Mouse (Mus musculus): Measurements from ENCODE around the gene Gm14085.

- TF ChIP-seq POLR2A (IDR thresholded peaks at IDR 0.05; ENCODE audit: extremely low read depth, insufficient read depth, low read length) (no peak), CTCF (IDR thresholded peaks at IDR 0.05; ENCODE audit: low read depth, low read length) (peak; percentile 67)
Measured at GRCm38 (mm10) chr2:122558317-122558716, 73.6 kb downstream of the Gm14085 start.

Measured in liver, adult 2 months (tissue).